Mouse (Mus musculus) testis, adult 2 months (tissue): ENCODE measurements at regions not wholly inside any gene's neighbourhood (a gene's known extent, or its start where the extent isn't known, plus 50 kb on each side); places are given as distances from the start of the nearest gene placed in this dataset.

Experiments
- CTCF ChIP-seq: fragments of 200-500 bp; IDR thresholded peaks from 2 replicates; pipeline ENCODE4 v1.5.1; 2012; ENCODE audit warnings: low read depth, mild to moderate bottlenecking, inconsistent platforms, low read length, moderate library complexity; ENCODE audit not compliant: control insufficient read depth, insufficient read depth, insufficient replicate concordance
- POLR2A ChIP-seq: fragments of 200-500 bp; IDR thresholded peaks from 2 replicates; pipeline ENCODE4 v1.6.1; 2012; ENCODE audit warnings: low read depth, mild to moderate bottlenecking, inconsistent platforms, low read length, moderate library complexity; ENCODE audit not compliant: control insufficient read depth

DNA sequence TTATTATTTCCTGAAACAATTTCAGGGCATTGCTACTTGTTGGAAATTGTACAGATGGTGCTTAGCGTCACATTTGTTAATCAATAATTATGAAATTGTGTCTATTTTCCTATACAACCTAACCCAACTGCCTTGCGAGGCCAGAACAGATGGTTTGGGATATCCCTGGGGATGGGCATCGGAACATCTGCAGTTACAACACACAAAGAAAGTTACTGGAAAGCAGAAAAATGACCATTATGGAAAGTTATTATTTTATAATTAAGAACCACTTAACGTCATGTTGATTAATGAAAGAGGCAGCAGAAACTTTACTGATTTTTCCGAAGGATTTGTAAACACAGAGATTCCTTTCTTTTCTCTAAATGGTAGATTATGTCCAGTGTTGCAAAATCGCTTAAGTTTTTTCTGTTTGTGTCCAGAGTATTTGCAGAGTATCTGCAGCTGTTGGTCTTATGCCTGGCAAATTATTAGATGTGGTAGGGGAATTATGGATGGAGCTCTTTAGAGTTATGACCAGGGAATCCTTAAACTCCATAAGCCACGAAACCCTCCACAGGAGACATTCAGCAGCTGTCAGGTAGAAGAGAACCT, 163.2 kb upstream of the Ankrd50 start:
- TF ChIP-seq POLR2A: no peak
- TF ChIP-seq CTCF: no peak
